Mouse (Mus musculus) forebrain, postnatal 0 days (tissue): ENCODE data around the gene Zic5. TPM values are rescaled to one million over a fixed set of nuclear protein-coding genes. Genes with fewer than 3 reads are reported as not detected.
"Not testable (repeated sequence)": the region's sequence is repeated elsewhere in the genome, so short reads cannot be mapped to it uniquely, and the experiment has no call there.

Source experiments
- ATAC-seq: fragments of 200-750 bp; cut with Nextera tagmentation; 2 replicates; pipeline ENCODE4 v1.8.0; 2017; ENCODE audit warnings: mild to moderate bottlenecking, moderate library complexity
- DNase-seq: peaks from one replicate; pipeline ENCODE4 v3.0.0-alpha.2; 2015
- H3K27ac ChIP-seq: fragments of 300-500 bp; sonication (generic); 2 replicates; pipeline ENCODE4 v1.5.1; 2014; ENCODE audit warnings: low read depth, mild to moderate bottlenecking, antibody characterized with exemption, low read length, moderate library complexity, mixed read lengths
- H3K27me3 ChIP-seq: fragments of 300-500 bp; sonication (generic); 2 replicates; pipeline ENCODE4 v1.6.1; 2014; ENCODE audit warnings: mild to moderate bottlenecking, low read length, mixed read lengths; ENCODE audit not compliant: insufficient read depth
- H3K36me3 ChIP-seq: fragments of 300-500 bp; sonication (generic); 2 replicates; pipeline ENCODE4 v1.6.1; 2014; ENCODE audit warnings: mild to moderate bottlenecking, moderate library complexity; ENCODE audit not compliant: insufficient read depth
- H3K4me1 ChIP-seq: fragments of 300-500 bp; sonication (generic); 2 replicates; pipeline ENCODE4 v1.6.1; 2014; ENCODE audit warnings: antibody characterized with exemption; ENCODE audit not compliant: insufficient read depth
- H3K4me2 ChIP-seq: fragments of 300-500 bp; sonication (generic); 2 replicates; pipeline ENCODE4 v1.6.1; 2014; ENCODE audit warnings: low read depth, mild to moderate bottlenecking, moderate library complexity
- H3K4me3 ChIP-seq: fragments of 300-500 bp; sonication (generic); 2 replicates; pipeline ENCODE4 v1.5.1; 2014; ENCODE audit warnings: low read depth, low read length, mixed read lengths
- H3K9ac ChIP-seq: fragments of 300-500 bp; sonication (generic); 2 replicates; pipeline ENCODE4 v1.6.1; 2014; ENCODE audit warnings: mild to moderate bottlenecking
- H3K9me3 ChIP-seq: fragments of 300-500 bp; sonication (generic); 2 replicates; pipeline ENCODE4 v1.6.1; 2016; ENCODE audit warnings: low read length
- CTCF ChIP-seq: sonication (generic); IDR thresholded peaks from 2 replicates; pipeline ENCODE4 v1.5.1; 2016; ENCODE audit warnings: antibody characterized with exemption, control low read depth, low read depth
- WGBS: fragments of 180-500 bp; shearing (Covaris S2); extraction: QIAGEN DNeasy Blood & Tissue Kit; methylation state at CpG from one replicate; pipeline ENCODE4 v1.1.7; 2014; 5-methylcytosine and 5-hydroxymethylcytosine counted together
- polyA plus RNA-seq: library from polyadenylated mRNA; unstranded; fragments of >200 nt; fragmentation: Nextera tagmentation; extraction: Ambion mirVana; gene quantifications from 2 replicates; pipeline ENCODE4 v1.2.1, GENCODE M21; 2015
- total RNA-seq: library from RNA; depleted of rRNA; stranded (reverse); fragments of >200 nt; gene quantifications from 2 replicates; pipeline ENCODE4 v1.2.3, GENCODE M21; 2014

Gene Zic5
- total and polyA plus RNA-seq, 2 experiments from 2014 or later: 13.8 to 22.8 TPM

DNA sequence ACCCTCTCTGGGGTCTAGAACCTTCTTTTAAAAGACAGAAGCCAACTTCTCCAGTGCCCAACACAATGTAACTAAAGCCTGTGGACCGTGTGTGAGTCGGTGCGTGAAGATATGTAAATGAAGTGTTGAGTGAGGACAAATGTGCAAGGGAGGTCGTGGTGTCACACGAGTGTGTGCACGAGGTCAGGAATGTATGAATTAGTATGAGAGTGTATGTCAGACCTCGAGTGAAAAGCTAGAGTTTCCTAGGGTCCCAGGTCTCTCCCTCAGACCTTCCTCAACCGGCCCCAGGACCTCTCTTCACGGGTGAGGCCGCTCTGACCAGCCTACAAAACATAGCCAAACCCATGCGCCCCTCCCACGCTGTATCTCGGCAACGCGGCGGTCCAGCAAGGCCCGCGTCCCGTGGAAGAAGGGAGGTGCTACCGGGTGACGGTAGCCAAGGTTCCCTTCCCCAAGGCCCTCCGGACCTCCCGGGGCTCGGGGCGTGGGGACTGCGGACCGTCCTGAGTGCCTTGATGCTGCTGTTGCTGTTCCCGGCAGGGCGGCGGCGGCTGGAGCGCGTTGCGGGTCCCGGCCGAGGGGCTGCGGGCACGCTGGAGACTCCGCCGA is 2.3 kb downstream of the Zic5 start:
- Histone ChIP-seq H3K36me3 (no peaks in the 10 kb centered on the region), H3K27me3 (peaks cover 58% of the 10 kb centered on the region), H3K9me3 (no peaks in the 10 kb centered on the region), H3K4me2 (peak overlapping the region; percentile 69), H3K4me3 (peak overlapping the region; percentile 48), H3K27ac (peak overlapping the region; percentile 40), H3K4me1 (0 out of 2 replicates have a peak, but pooled peaks cover 5% of the 10 kb centered on the region), H3K9ac (peak overlapping the region; percentile 50)
- no peak for TF ChIP-seq CTCF
- ATAC-seq (0 out of 2 replicates have a peak, but pooled peaks have one; percentile 2), DNase-seq (peak; percentile 19)
- 3% methylated on average over 40 of the region's 40 CpGs for WGBS

DNA sequence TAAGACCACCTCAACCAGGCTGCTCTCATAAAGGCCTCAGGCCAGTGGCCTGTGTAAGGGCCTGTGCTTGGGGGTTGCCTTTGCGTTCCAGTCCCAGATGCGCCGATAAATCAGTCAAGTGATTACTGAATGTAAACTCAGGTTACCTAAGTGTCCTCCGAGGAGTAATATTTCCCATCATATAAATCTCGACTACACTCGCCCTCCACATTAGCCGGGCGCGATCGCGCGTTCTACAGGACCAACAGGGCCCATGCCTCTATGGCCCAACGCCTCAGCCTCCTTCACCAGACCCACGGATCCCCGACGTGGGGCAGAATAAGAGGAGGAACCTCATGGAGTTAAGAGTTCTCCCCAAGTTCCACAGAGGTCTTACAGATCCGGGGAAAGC is 2.8 kb downstream of the Zic5 start:
- no peaks in the 10 kb centered on the region for H3K9me3 ChIP-seq
- peak overlapping the region; percentile 40; the same call in 1 of the 2 replicates for H3K27ac ChIP-seq
- peaks cover 53% of the 10 kb centered on the region for H3K27me3 ChIP-seq
- TF ChIP-seq CTCF: no peak
- no peaks in the 10 kb centered on the region for H3K36me3 ChIP-seq
- 0 out of 2 replicates have a peak, but pooled peaks cover 5% of the 10 kb centered on the region for H3K4me1 ChIP-seq
- no peak for ATAC-seq
- H3K4me3 ChIP-seq: peak overlapping the region; percentile 48
- peak overlapping the region; percentile 50; the same call in 1 of the 2 replicates for H3K9ac ChIP-seq
- WGBS: 20% methylated on average over 17 of the region's 17 CpGs
- H3K4me2 ChIP-seq: peak overlapping the region; percentile 69
- DNase-seq: no peak

DNA sequence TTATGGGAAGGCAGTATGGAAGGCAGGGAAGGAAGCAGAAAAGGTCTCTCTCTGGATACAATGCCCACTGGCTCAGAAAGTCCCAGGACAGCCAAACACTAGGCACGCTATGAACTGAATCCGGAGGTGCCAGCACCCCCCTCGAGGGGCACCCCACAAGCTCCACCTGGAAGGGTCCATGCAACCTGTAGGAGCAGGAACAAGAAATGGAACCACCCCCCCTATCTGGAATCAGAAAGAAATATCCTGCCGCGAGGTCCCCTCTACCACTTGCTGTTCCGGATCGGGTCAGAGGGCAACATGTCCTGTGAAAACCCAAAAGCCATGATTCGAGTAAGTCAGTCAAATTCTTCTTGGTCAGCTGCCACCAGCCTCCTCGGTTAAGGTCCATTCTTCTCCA is 3.5 kb downstream of the Zic5 start:
- Histone ChIP-seq H3K27ac (peak overlapping the region; percentile 35; the same call in 1 of the 2 replicates), H3K9ac (peak overlapping the region; percentile 50), H3K4me3 (peak overlapping the region; percentile 48), H3K27me3 (peaks cover 46% of the 10 kb centered on the region), H3K4me2 (peak overlapping the region; percentile 69), H3K36me3 (no peaks in the 10 kb centered on the region), H3K9me3 (no peaks in the 10 kb centered on the region), H3K4me1 (0 out of 2 replicates have a peak, but pooled peaks cover 5% of the 10 kb centered on the region)
- TF ChIP-seq CTCF: no peak
- no peak for ATAC-seq
- no peak for DNase-seq
- 18% methylated on average over 9 of the region's 9 CpGs for WGBS

DNA sequence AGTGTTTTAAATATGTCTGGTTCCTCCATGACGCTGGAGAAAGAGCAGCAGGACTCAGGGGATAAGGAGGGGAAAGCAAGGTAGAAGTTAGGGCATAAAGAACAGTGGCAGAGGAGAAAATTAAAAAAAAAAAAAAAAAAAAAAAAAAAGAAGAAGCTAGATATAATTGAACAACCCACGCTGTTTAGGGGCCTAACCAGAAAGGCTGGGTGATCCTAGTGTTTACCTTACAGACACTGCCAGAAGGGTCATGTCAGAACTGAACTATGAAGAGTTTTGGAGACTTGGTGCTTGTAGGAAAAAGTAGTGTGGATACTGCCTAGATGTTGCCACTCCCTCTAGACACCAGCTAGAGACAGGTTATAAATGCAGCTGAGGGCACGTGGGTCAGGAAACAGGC is 4.0 kb downstream of the Zic5 start:
- peak overlapping the region; percentile 33; the same call in 1 of the 2 replicates for H3K9ac ChIP-seq
- 39% methylated on average over 3 of the region's 3 CpGs for WGBS

DNA sequence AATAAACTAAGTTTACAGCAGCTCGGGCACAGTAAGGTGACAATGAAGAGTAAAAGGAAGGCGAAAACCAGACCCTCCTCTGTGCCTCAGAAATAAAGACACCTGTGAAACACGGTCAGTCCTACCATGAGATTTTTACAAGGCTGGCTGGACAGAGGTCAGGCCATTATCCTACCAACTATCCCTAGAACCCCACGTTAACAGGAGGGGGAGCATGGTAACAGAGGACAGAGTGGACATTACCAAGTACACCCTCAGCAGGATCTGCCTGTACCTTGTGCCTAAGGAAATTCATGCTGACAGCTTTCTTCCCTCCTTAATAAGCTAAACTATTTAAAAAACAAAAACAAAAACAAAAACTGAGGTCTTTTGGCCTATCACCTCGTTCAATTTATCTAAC is 5.3 kb downstream of the Zic5 start:
- DNase-seq (no peak), ATAC-seq (no peak)
- Histone ChIP-seq H3K4me2 (peak overlapping the region; percentile 25), H3K9ac (0 out of 2 replicates have a peak overlapping the region, but pooled peaks have one; percentile 10), H3K27me3 (peaks cover 29% of the 10 kb centered on the region), H3K27ac (no peak overlapping the region), H3K4me1 (0 out of 2 replicates have a peak, but pooled peaks cover 5% of the 10 kb centered on the region), H3K9me3 (no peaks in the 10 kb centered on the region), H3K4me3 (no peak overlapping the region), H3K36me3 (no peaks in the 10 kb centered on the region)
- 46% methylated on average over 5 of the region's 5 CpGs for WGBS
- TF ChIP-seq CTCF: no peak

More for the DNA sequence above, 4.0 kb downstream of the Zic5 start:
- no peaks in the 10 kb centered on the region for H3K36me3 ChIP-seq
- H3K9me3 ChIP-seq: no peaks in the 10 kb centered on the region
- peak overlapping the region; percentile 35; the same call in 1 of the 2 replicates for H3K27ac ChIP-seq
- no peak for TF ChIP-seq CTCF
- H3K4me2 ChIP-seq: peak overlapping the region; percentile 69
- ATAC-seq (no peak), DNase-seq (no peak)
- 0 out of 2 replicates have a peak, but pooled peaks cover 5% of the 10 kb centered on the region for H3K4me1 ChIP-seq
- H3K4me3 ChIP-seq: peak overlapping the region; percentile 48; the same call in 1 of the 2 replicates
- H3K27me3 ChIP-seq: peaks cover 42% of the 10 kb centered on the region

DNA sequence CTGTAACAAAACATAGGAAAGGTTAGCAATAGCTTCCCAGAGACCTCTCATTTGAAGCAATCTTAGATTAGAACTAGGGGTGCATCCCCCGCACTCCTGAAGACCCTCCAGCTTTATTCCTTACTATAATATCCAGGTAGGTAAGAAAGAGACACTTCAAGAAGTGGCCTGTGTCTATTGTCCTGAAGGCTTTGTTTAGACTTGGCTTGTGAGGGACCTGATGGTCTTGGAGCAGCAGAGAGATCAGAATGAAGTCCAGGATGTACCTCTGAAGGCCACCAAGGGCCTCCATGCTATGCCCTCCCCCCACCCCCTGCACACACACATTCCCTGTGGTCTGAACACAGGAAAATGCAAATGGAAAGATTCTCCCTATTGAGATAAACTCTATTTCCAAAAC is 5.7 kb downstream of the Zic5 start:
- H3K4me2 ChIP-seq: peak overlapping the region; percentile 25
- ATAC-seq: no peak
- WGBS: 81% methylated on average over 1 of the region's 1 CpGs
- peaks cover 25% of the 10 kb centered on the region for H3K27me3 ChIP-seq
- H3K27ac ChIP-seq: no peak overlapping the region
- H3K9me3 ChIP-seq: no peaks in the 10 kb centered on the region
- no peak for TF ChIP-seq CTCF
- no peak for DNase-seq
- H3K4me3 ChIP-seq: no peak overlapping the region
- 0 out of 2 replicates have a peak, but pooled peaks cover 4% of the 10 kb centered on the region for H3K4me1 ChIP-seq
- H3K9ac ChIP-seq: no peak overlapping the region
- no peaks in the 10 kb centered on the region for H3K36me3 ChIP-seq

DNA sequence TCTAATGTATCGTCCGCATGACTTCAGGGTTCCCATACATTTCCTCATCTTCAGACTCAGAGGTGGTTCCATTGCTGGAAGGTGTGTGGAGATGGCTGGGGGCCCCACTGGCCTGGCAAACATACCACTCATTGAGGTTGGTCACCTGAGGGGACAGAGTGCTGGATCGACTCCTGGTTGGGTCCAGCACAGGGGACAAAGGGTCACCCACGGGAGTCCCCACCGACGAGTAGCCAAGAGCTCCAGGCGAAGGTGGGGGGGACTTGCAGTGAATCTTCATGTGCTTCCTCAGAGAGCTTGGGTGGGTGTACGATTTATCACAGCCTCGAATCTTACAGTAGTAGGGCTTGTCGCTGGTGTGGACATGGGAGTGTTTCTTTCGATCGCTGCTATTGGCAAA is 6.1 kb downstream of the Zic5 start:
- H3K9me3 ChIP-seq, H3K9ac ChIP-seq, H3K27ac ChIP-seq, DNase-seq, H3K4me3 ChIP-seq, H3K4me1 ChIP-seq, H3K36me3 ChIP-seq, ATAC-seq: not testable (repeated sequence)
- peaks cover 25% of the 10 kb centered on the region for H3K27me3 ChIP-seq
- H3K4me2 ChIP-seq: peak overlapping the region; percentile 25; the same call in 1 of the 2 replicates
- 54% methylated on average over 10 of the region's 12 CpGs for WGBS
